9 mouse cellular contexts compared by ENCODE assay signal in genomic region chr12:119026311-119026710, GRCm38 (mm10).
DNase-seq lines count a peak whose midpoint lies in the region; ATAC-seq and TF ChIP-seq lines count a peak whose summit lies in the region.
"Had no signal": no experiment of that assay in that cellular context is flagged by ENCODE, and none has a peak within 500 bp of the region (broad histone marks: within the 10 kb centered on the region; RNA-seq: fewer than 3 reads in every experiment).

No protein-coding gene starts in this region.

- no peak overlapping the region for H3K4me2 ChIP-seq in kidney, embryonic 15.5 days

- H3K27ac ChIP-seq in kidney, adult 2 months (ENCODE audit: insufficient read depth, low read depth, low read length) = no peak overlapping the region
- H3K27ac ChIP-seq in kidney, embryonic 15.5 days = no peak overlapping the region
- no peak overlapping the region for H3K27ac ChIP-seq in ES-Bruce4 (ENCODE audit: insufficient read depth, low read length)
- H3K27ac ChIP-seq: macrophage had no signal

- H3K4me1 ChIP-seq in kidney, adult 2 months (ENCODE audit: control insufficient read depth, insufficient read depth, low read length) = 0 out of 2 replicates have a peak, but pooled peaks cover 2% of the 10 kb centered on the region
- H3K4me1 ChIP-seq in kidney, embryonic 15.5 days = no peaks in the 10 kb centered on the region
- H3K4me1 ChIP-seq in ES-Bruce4 (ENCODE audit: control insufficient read depth, insufficient read depth, low read length) = no peaks in the 10 kb centered on the region

- H3K9me3 ChIP-seq in kidney, embryonic 15.5 days (replicated peaks) = no peaks in the 10 kb centered on the region
- no peaks in the 10 kb centered on the region for H3K9me3 ChIP-seq in ES-Bruce4 (replicated peaks; ENCODE audit: control insufficient read depth, insufficient read depth, low read length, poor library complexity, severe bottlenecking)

- no peak for TF ChIP-seq POLR2A in kidney, adult 2 months (IDR thresholded peaks at IDR 0.05; ENCODE audit: low read depth, low read length)
- TF ChIP-seq POLR2A in ES-Bruce4 (IDR thresholded peaks at IDR 0.05; ENCODE audit: insufficient read depth, low read length) = no peak

- H3K9ac ChIP-seq in kidney, embryonic 15.5 days = no peak overlapping the region
- H3K9ac ChIP-seq in ES-Bruce4 (ENCODE audit: low read depth, poor library complexity, severe bottlenecking) = no peak overlapping the region

- H3K27me3 ChIP-seq in kidney, adult 2 months (replicated peaks; ENCODE audit: control insufficient read depth, insufficient read depth, low read length) = no peaks in the 10 kb centered on the region
- no peaks in the 10 kb centered on the region for H3K27me3 ChIP-seq in kidney, embryonic 15.5 days
- no peaks in the 10 kb centered on the region for H3K27me3 ChIP-seq in ES-Bruce4 (ENCODE audit: control insufficient read depth, insufficient read depth, low read length, poor library complexity, severe bottlenecking)

- ATAC-seq in kidney, embryonic 15.5 days (replicated peaks; ENCODE audit: low FRiP score) = no peak
- peak; percentile 66; the same call in 1 of the 2 replicates for ATAC-seq in monocyte, adult 5-6 weeks (replicated peaks; ENCODE audit: insufficient number of reproducible peaks, low FRiP score, low TSS enrichment, poor library complexity, severe bottlenecking)

- DNase-seq in kidney, adult 2 months = peak; percentile 76
- peak; percentile 73 for DNase-seq in adrenal gland, postnatal 14 days
- peak; percentile 29 for DNase-seq in gastrocnemius, postnatal 10 days
- DNase-seq in layer of hippocampus, postnatal 14 days (ENCODE audit: low spot score in 2 of 2) = peak; percentile 8 to 36
- DNase-seq in cerebellum, adult 18-20 months = no peak

- TF ChIP-seq EP300 in ES-Bruce4 (IDR thresholded peaks at IDR 0.05; ENCODE audit: insufficient read depth, low read depth, low read length) = no peak

- H3K36me3 ChIP-seq in kidney, adult 2 months (ENCODE audit: control insufficient read depth, insufficient read depth, low read length) = no peaks in the 10 kb centered on the region
- H3K36me3 ChIP-seq in kidney, embryonic 15.5 days = no peaks in the 10 kb centered on the region
- H3K36me3 ChIP-seq in ES-Bruce4 (ENCODE audit: control insufficient read depth, insufficient read depth, low read length, poor library complexity, severe bottlenecking) = no peaks in the 10 kb centered on the region

- H3K4me3 ChIP-seq in kidney, adult 2 months (ENCODE audit: insufficient read depth, low read depth, low read length) = no peak overlapping the region
- no peak overlapping the region for H3K4me3 ChIP-seq in kidney, embryonic 15.5 days (replicated peaks)
- no peak overlapping the region for H3K4me3 ChIP-seq in ES-Bruce4 (ENCODE audit: low read depth, low read length)

- TF ChIP-seq CTCF in kidney, adult 2 months (conservative IDR thresholded peaks at IDR 0.05; ENCODE audit: insufficient read depth, insufficient read length, low read depth, low read length) = peak; percentile 77
- peak; percentile 15 for TF ChIP-seq CTCF in ES-Bruce4 (IDR thresholded peaks at IDR 0.05; ENCODE audit: low read depth, low read length)

- 58% methylated on average over 1 of the region's 1 CpGs for WGBS in kidney, adult 2 months
- 40% methylated on average over 1 of the region's 1 CpGs for WGBS in kidney, embryonic 15.5 days

Comparison
In these comparisons a context has a peak if more than half of its experiments do, and no peak if none do; other contexts are left out.
1. DNase-seq: peak in kidney, adult 2 months (single experiment), adrenal gland, postnatal 14 days (single experiment), gastrocnemius, postnatal 10 days (single experiment) and layer of hippocampus, postnatal 14 days (2 of 2); none in cerebellum, adult 18-20 months (0 of 2).